Mouse (Mus musculus) central nervous system, embryonic 18 days (tissue): Measurements from ENCODE around the gene Cd209f. TPM values are rescaled to one million over a fixed set of nuclear protein-coding genes. Genes with fewer than 3 reads are reported as not detected.

Experiments used
- polyA plus RNA-seq: library from polyadenylated mRNA; depleted of rRNA; stranded (reverse); fragments of >200 nt; gene quantifications from 2 replicates; pipeline ENCODE4 v1.2.3, GENCODE M21; 2012; rRNA removed

Gene Cd209f
- polyA plus RNA-seq = 0.09 and 0.13 TPM in 2 replicates

GRCm38 (mm10) chr8:4105735-4106134 is at the start of gene Cd209f:
Cd209f (minus strand) TSS chr8:4105835.

DNA sequence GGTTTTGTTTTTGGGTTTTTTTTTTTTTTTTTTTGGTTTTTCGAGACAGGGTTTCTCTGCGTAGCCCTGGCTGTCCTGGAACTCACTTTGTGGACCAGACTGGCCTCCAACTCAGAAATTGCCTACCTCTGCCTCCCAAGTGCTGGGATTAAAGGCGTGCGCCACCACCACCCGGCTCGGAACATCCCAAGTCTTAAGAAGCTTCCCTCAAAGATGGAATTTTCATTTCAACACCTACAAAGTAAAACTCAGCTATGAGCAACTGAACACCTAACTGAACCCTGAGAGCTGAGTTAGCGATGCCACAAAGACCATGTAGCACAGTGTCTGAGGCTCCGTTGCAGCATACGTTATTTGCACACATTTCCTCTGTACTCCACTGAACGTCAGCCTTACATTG is 28.2 kb upstream of the Cd209f start, which contains the start of gene Cd209g:
Cd209g (plus strand) TSS at position 301 of the 400 bp plus-strand sequence.

Other genes starting within 250 kb of the Cd209f start
- not detected in 2 replicates for gene Cd209d, start 227.3 kb downstream of the Cd209f start, polyA plus RNA-seq
- not detected in 2 replicates for gene Cd209b, start 179.0 kb downstream of the Cd209f start, polyA plus RNA-seq
- gene Cd209c, start 151.1 kb downstream of the Cd209f start, polyA plus RNA-seq = 0.15 and 0.17 TPM in 2 replicates
- not detected in 2 replicates for gene Cd209g, start 28.3 kb upstream of the Cd209f start, polyA plus RNA-seq
- gene Evi5l, start 60.7 kb upstream of the Cd209f start, polyA plus RNA-seq = 90.6 and 100 TPM in 2 replicates
- 27.0 and 36.3 TPM in 2 replicates for gene Prr36, start 111.6 kb upstream of the Cd209f start, polyA plus RNA-seq
- gene Lrrc8e, start 121.0 kb upstream of the Cd209f start, polyA plus RNA-seq = 0.05 TPM in 1 of 2 replicates, not detected in the other
- gene Map2k7, start 132.9 kb upstream of the Cd209f start, polyA plus RNA-seq = 45.0 and 47.8 TPM in 2 replicates
- gene Gm49320, start 133.0 kb upstream of the Cd209f start, polyA plus RNA-seq = 2.6 and 2.8 TPM in 2 replicates
- gene Tgfbr3l, start 142.4 kb upstream of the Cd209f start, polyA plus RNA-seq = 20.2 and 20.8 TPM in 2 replicates
- 63.3 and 64.1 TPM in 2 replicates for gene Snapc2, start 147.2 kb upstream of the Cd209f start, polyA plus RNA-seq
- 411 and 502 TPM in 2 replicates for gene Ctxn1, start 153.4 kb upstream of the Cd209f start, polyA plus RNA-seq
- 85.2 and 87.1 TPM in 2 replicates for gene Timm44, start 170.1 kb upstream of the Cd209f start, polyA plus RNA-seq
- gene Ccl25, start 219.4 kb upstream of the Cd209f start, polyA plus RNA-seq = 13.8 and 14.7 TPM in 2 replicates
- 40.4 and 40.9 TPM in 2 replicates for gene Elavl1, start 219.6 kb upstream of the Cd209f start, polyA plus RNA-seq